Mouse (Mus musculus): ENCODE measurements around the gene Phlda1. TPM values are rescaled to one million over a fixed set of nuclear protein-coding genes. Genes with fewer than 3 reads are reported as not detected.

Phlda1 gene
- polyA plus RNA-seq, 1 experiment from 2014 or later = 34.0 TPM

DNA sequence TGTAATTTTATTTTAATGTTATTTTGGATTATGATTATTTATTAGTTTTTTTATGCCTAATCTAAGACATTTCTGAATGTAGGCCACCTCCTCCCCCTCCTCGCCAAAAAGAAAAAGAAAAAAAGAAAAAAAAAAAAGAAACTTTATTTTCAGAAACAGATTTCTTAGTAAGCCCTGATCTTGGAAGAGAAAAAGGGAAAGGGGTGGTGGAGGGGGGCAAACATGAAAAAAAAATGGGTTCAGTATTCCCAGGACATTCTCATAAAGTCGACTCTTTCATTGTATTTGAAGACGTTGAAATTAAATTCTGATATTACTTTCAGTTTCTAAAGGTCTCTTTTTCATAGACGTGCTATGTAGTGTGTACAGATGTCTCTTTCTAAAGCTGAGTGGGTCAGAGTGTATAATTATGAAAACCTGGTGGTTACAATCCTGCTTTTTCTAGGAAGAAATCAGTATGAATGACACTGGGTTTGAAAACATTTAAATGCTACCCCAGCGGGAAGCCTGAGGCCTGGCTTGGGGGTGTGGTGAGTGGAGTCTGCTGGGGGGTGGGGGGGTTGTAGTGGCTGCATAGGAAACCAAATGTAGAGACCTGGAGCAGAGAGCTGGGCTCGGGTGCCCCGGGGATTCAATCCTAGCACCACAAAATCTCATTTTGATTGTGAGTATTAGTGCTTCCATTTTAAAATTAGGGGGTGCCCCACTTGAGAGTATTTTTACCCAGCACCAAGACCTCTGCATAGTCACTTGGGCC is 2.4 kb downstream of the Phlda1 start:
- Histone ChIP-seq H3K4me3 (peak overlapping the region; percentile 89), H3K4me1 (peaks cover 57% of the 10 kb centered on the region), H3K9me3 (no peaks in the 10 kb centered on the region), H3K27ac (replicated peaks) (peak overlapping the region; percentile 96), H3K27me3 (replicated peaks; ENCODE audit: low read depth, poor library complexity, severe bottlenecking) (no peaks in the 10 kb centered on the region), H3K36me3 (replicated peaks) (no peaks in the 10 kb centered on the region)
- DNase-seq (ENCODE audit: low spot score) = no peak
- WGBS = 3% methylated on average over 7 of the region's 7 CpGs

- H3K4me3 ChIP-seq = peak overlapping the region; percentile 89
- no peaks in the 10 kb centered on the region for H3K9me3 ChIP-seq
- no peaks in the 10 kb centered on the region for H3K27me3 ChIP-seq (replicated peaks; ENCODE audit: low read depth, poor library complexity, severe bottlenecking)
- peaks cover 51% of the 10 kb centered on the region for H3K4me1 ChIP-seq
- DNase-seq (ENCODE audit: low spot score) = peak; percentile 27
- WGBS = 9% methylated on average over 8 of the region's 8 CpGs
- H3K27ac ChIP-seq (replicated peaks) = peak overlapping the region; percentile 96; the same call in 1 of the 2 replicates
- no peaks in the 10 kb centered on the region for H3K36me3 ChIP-seq (replicated peaks)
Measured at GRCm38 (mm10) chr10:111509103-111509784, 3.2 kb downstream of the Phlda1 start.

DNA sequence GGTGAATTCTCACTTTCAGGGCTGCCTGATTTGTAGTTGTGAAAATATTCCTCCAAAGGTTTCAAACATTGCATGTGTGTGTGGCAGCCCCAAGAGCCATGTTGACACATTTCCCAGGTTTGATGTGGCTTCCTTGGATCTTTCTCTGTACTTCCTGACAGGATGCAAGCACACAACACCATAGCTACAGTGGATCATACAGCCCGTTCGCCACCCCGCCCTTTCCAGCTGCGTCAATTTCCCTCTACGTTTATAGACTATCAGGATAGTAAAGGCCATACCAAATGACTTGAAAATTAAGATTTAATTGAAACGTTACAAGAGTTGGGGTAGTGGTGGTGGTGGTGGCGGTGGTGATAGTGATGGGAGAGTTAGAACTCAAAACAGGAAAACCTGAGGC is 3.9 kb downstream of the Phlda1 start:
- DNase-seq (ENCODE audit: low spot score) = no peak
- 0 out of 2 replicates have a peak overlapping the region, but pooled peaks have one; percentile 89 for H3K4me3 ChIP-seq
- H3K9me3 ChIP-seq = no peaks in the 10 kb centered on the region
- peaks cover 52% of the 10 kb centered on the region for H3K4me1 ChIP-seq
- H3K36me3 ChIP-seq (replicated peaks) = no peaks in the 10 kb centered on the region
- H3K27me3 ChIP-seq (replicated peaks; ENCODE audit: low read depth, poor library complexity, severe bottlenecking) = no peaks in the 10 kb centered on the region
- H3K27ac ChIP-seq (replicated peaks) = no peak overlapping the region
- 72% methylated on average over 7 of the region's 7 CpGs for WGBS

DNA sequence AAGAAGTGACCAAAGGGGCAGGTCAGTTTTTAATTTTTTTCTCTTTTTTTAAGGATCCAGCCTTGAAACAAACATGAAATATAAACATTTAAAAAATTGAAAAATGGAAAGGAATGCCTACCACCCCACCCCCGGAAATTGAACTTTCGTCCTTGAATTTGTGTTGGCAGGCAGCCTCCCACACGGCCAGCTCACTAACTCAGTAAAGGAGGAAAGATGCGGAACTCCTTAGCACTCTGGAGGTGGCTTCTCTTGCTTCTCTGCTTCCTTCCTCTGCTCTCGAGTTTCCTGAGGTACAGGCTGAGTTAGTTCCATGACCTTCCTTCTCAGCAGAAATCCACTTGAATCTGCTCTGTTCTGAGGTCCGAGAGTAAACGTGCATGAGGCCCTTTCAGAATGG is 4.7 kb downstream of the Phlda1 start:
- Histone ChIP-seq H3K27me3 (replicated peaks; ENCODE audit: low read depth, poor library complexity, severe bottlenecking) (no peaks in the 10 kb centered on the region), H3K36me3 (replicated peaks) (no peaks in the 10 kb centered on the region), H3K27ac (replicated peaks) (no peak overlapping the region; the same call in 1 of the 2 replicates), H3K9me3 (no peaks in the 10 kb centered on the region), H3K4me3 (no peak overlapping the region), H3K4me1 (peaks cover 54% of the 10 kb centered on the region)
- 51% methylated on average over 7 of the region's 7 CpGs for WGBS
- no peak for DNase-seq (ENCODE audit: low spot score)

GRCm38 (mm10) chr10:111512036-111512568 is 6.0 kb downstream of the Phlda1 start:
- no peak overlapping the region for H3K27ac ChIP-seq (replicated peaks)
- H3K4me3 ChIP-seq = no peak overlapping the region
- H3K27me3 ChIP-seq (replicated peaks; ENCODE audit: low read depth, poor library complexity, severe bottlenecking) = 0 out of 2 replicates have a peak, but pooled peaks cover 3% of the 10 kb centered on the region
- DNase-seq (ENCODE audit: low spot score) = no peak
- H3K9me3 ChIP-seq = no peaks in the 10 kb centered on the region
- no peaks in the 10 kb centered on the region for H3K36me3 ChIP-seq (replicated peaks)
- WGBS = 89% methylated on average over 10 of the region's 10 CpGs
- peaks cover 55% of the 10 kb centered on the region for H3K4me1 ChIP-seq

GRCm38 (mm10) chr10:111514282-111514885 is 8.3 kb downstream of the Phlda1 start:
- no peak overlapping the region for H3K4me3 ChIP-seq
- no peak for DNase-seq (ENCODE audit: low spot score)
- H3K27me3 ChIP-seq (replicated peaks; ENCODE audit: low read depth, poor library complexity, severe bottlenecking) = 0 out of 2 replicates have a peak, but pooled peaks cover 5% of the 10 kb centered on the region
- no peak overlapping the region for H3K27ac ChIP-seq (replicated peaks)
- peaks cover 46% of the 10 kb centered on the region for H3K4me1 ChIP-seq
- no peaks in the 10 kb centered on the region for H3K36me3 ChIP-seq (replicated peaks)
- 92% methylated on average over 5 of the region's 5 CpGs for WGBS
- no peaks in the 10 kb centered on the region for H3K9me3 ChIP-seq

- DNase-seq (ENCODE audit: low spot score) = no peak
- Histone ChIP-seq H3K9me3 (no peaks in the 10 kb centered on the region), H3K4me1 (peaks cover 46% of the 10 kb centered on the region), H3K27ac (replicated peaks) (no peak overlapping the region; the same call in 1 of the 2 replicates), H3K36me3 (replicated peaks) (no peaks in the 10 kb centered on the region), H3K4me3 (no peak overlapping the region), H3K27me3 (replicated peaks; ENCODE audit: low read depth, poor library complexity, severe bottlenecking) (0 out of 2 replicates have a peak, but pooled peaks cover 5% of the 10 kb centered on the region)
- 84% methylated on average over 17 of the region's 17 CpGs for WGBS
Measured at GRCm38 (mm10) chr10:111515071-111516010, 9.3 kb downstream of the Phlda1 start.

DNA sequence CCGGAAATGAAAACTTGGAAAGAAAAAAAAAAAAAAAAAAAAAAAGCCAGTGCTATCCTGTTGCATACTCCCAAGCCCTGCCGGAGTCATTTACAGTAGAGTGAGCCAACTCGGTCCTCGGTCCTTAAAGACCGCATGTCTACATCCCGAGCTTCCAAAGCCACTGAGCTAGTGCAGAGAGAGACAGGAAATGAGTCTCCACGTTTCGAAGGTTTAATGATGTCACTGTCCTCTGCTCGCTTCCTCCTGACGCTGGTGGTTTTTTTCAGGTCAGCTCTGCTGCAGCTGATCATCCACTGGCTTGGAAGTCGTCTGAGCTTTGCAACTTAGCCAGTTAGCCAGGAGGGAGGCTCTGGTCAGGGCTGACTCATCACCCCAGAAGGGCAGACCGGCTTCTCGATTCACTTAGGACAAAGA is 10.1 kb downstream of the Phlda1 start:
- WGBS = 57% methylated on average over 13 of the region's 13 CpGs
- Histone ChIP-seq H3K4me3 (no peak overlapping the region), H3K27ac (replicated peaks) (peak overlapping the region; percentile 52), H3K27me3 (replicated peaks; ENCODE audit: low read depth, poor library complexity, severe bottlenecking) (0 out of 2 replicates have a peak, but pooled peaks cover 5% of the 10 kb centered on the region), H3K4me1 (peaks cover 44% of the 10 kb centered on the region), H3K9me3 (no peaks in the 10 kb centered on the region), H3K36me3 (replicated peaks) (no peaks in the 10 kb centered on the region)
- DNase-seq (ENCODE audit: low spot score) = no peak

- no peak overlapping the region for H3K4me3 ChIP-seq
- peak overlapping the region; percentile 32; the same call in 1 of the 2 replicates for H3K27ac ChIP-seq (replicated peaks)
- H3K9me3 ChIP-seq = no peaks in the 10 kb centered on the region
- H3K4me1 ChIP-seq = peaks cover 46% of the 10 kb centered on the region
- H3K36me3 ChIP-seq (replicated peaks) = no peaks in the 10 kb centered on the region
- DNase-seq (ENCODE audit: low spot score) = no peak
- WGBS = 83% methylated on average over 8 of the region's 8 CpGs
- H3K27me3 ChIP-seq (replicated peaks; ENCODE audit: low read depth, poor library complexity, severe bottlenecking) = 0 out of 2 replicates have a peak, but pooled peaks cover 5% of the 10 kb centered on the region
Measured at GRCm38 (mm10) chr10:111516804-111517436, 10.8 kb downstream of the Phlda1 start.

GRCm38 (mm10) chr10:111518350-111518749 is 12.3 kb downstream of the Phlda1 start:
- Histone ChIP-seq H3K9me3 (no peaks in the 10 kb centered on the region), H3K27ac (replicated peaks) (no peak overlapping the region), H3K4me3 (no peak overlapping the region), H3K36me3 (replicated peaks) (no peaks in the 10 kb centered on the region), H3K4me1 (peaks cover 54% of the 10 kb centered on the region), H3K27me3 (replicated peaks; ENCODE audit: low read depth, poor library complexity, severe bottlenecking) (0 out of 2 replicates have a peak, but pooled peaks cover 9% of the 10 kb centered on the region)
- 80% methylated on average over 4 of the region's 4 CpGs for WGBS
- DNase-seq (ENCODE audit: low spot score) = no peak
